Mouse (Mus musculus) left cerebral cortex, adult 2 months (tissue): ENCODE data around the gene Esp6. TPM values are rescaled to one million over a fixed set of nuclear protein-coding genes. Genes with fewer than 3 reads are reported as not detected.
"Not testable (repeated sequence)": the region's sequence is repeated elsewhere in the genome, so short reads cannot be mapped to it uniquely, and the experiment has no call there.

Experiments
- DNase-seq, 2 experiments: peaks; one replicate each; pipeline ENCODE4 v3.0.0; 2021 to 2022; ENCODE audit warnings: low spot score in 2 of 2, mixed read lengths in 1 of 2; ENCODE audit errors: extremely low spot score in 1 of 2
- H3K27ac ChIP-seq: fragments of 200-600 bp; 2 replicates; pipeline ENCODE4 v1.8.1; 2022
- H3K4me3 ChIP-seq: fragments of 200-600 bp; 2 replicates; pipeline ENCODE4 v1.8.1; 2022
- CTCF ChIP-seq: fragments of 200-600 bp; IDR thresholded peaks from 2 replicates; pipeline ENCODE4 v1.8.1; 2022; ENCODE audit warnings: antibody characterized with exemption, mild to moderate bottlenecking, moderate library complexity
- intact Hi-C: fragments of 180-260 bp; cut with DNase I; formaldehyde crosslinking; loops from one replicate; pipeline ENCODE4 v1.15.1; 2025
- long read RNA-seq, 2 experiments: library from polyadenylated mRNA; stranded (forward); transcript quantifications; one replicate each; pipeline ENCODE4 v2.0.0; 2021; ENCODE audit warnings: borderline mapping rate in 2 of 2
- total RNA-seq, 2 experiments: library from RNA; stranded (reverse); gene quantifications; 2 replicates each; pipeline ENCODE4 v1.2.3; 2021

The Esp6 gene
- total RNA-seq: not detected
- long read RNA-seq, experiment 1: 0 reads
- long read RNA-seq, experiment 2: 0 reads

- no peak for TF ChIP-seq CTCF
- Histone ChIP-seq H3K4me3 (no peak within 1 kb of the TSS), H3K27ac (no peak within 1 kb of the TSS)
- no peak for DNase-seq
- intact Hi-C loops: no loop called here
Measured at GRCm38 (mm10) chr17:40561207-40561606, at the start of gene Esp6. Esp6 (plus strand) TSS chr17:40561507.

DNA sequence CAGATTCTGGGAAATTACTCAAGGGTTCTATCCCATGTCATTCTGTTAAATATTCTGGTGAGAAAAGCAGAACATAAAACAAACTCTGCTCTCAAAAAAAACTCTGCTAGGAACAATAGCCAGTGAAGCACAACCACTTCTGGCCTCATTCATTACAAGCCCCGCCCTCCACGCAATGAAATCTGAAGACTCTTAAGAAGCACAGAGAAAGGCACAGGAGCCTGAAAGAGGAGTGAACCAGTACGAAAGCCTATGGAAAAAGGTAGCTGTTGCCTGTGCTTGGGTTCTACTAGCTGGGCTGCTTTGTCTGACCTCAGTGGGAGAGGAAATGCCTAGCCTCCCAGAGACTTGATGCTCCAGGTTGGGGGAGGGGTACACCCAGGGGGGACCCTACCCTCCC, 41.5 kb upstream of the Esp6 start, which contains the start of gene Esp8:
Esp8 (plus strand) TSS at position 205 of the 400 bp plus-strand sequence.
- Histone ChIP-seq H3K4me3 (no peak within 1 kb of the TSS), H3K27ac (no peak within 1 kb of the TSS)
- DNase-seq: no peak
- intact Hi-C loops: no loop called here
- no peak for TF ChIP-seq CTCF

DNA sequence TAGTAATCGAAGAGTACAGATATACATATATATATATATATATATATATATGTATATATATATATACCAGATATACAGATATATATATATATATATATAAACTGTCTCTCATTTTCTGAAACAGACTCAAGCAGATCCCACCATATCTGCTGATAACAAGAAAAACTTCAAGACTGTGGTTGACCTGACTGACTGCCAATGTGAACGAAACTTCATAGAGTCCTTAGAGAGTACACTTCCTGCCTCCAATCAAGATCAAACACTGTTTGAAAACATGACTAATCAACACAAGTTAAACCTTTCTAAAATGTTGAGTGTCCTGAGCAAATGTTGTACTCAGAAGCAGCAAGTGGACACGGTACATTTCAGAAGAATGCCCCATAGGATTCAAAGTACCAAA, 31.5 kb upstream of the Esp6 start:
- Histone ChIP-seq H3K4me3 (no peak overlapping the region), H3K27ac (no peak overlapping the region)
- no peak for DNase-seq
- no peak for TF ChIP-seq CTCF
- intact Hi-C loops: no loop called here

- intact Hi-C loops: no loop called here
- no peak for TF ChIP-seq CTCF
- H3K4me3 ChIP-seq: no peak overlapping the region
Measured at GRCm38 (mm10) chr17:40531147-40531546, 30.2 kb upstream of the Esp6 start.

DNA sequence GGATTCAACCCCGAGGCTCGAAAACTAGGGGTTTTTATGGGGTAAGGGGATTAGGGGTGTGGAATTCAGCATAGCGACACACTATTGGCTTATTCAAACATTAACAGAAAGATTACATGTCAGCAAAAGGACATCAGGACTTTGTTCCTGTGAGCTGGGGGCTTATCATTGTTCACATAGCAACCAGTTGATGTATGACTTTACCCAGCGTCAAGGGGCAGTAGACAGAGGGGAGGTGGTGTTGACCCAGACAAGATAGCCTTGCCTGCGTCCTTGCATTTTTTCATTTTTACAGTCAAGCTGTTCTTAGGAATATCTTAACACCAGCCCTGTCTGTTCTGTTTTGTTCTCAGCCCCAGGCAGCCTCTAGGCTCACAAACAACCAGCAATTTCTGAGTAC, 14.3 kb upstream of the Esp6 start:
- H3K27ac ChIP-seq, DNase-seq, intact Hi-C loops, H3K4me3 ChIP-seq: not testable (repeated sequence)

More at GRCm38 (mm10) chr17:40531147-40531546, 30.2 kb upstream of the Esp6 start:
- no peak for DNase-seq
- no peak overlapping the region for H3K27ac ChIP-seq

- no peak overlapping the region for H3K27ac ChIP-seq
- no peak overlapping the region for H3K4me3 ChIP-seq
- DNase-seq: no peak
- intact Hi-C loops: no loop called here
- no peak for TF ChIP-seq CTCF
Measured at GRCm38 (mm10) chr17:40553470-40553869, 7.8 kb upstream of the Esp6 start.

- H3K27ac ChIP-seq, H3K4me3 ChIP-seq, intact Hi-C loops, DNase-seq: not testable (repeated sequence)
Measured at GRCm38 (mm10) chr17:40583906-40584305, 22.6 kb downstream of the Esp6 start.

- Histone ChIP-seq H3K27ac (no peak overlapping the region), H3K4me3 (no peak overlapping the region)
- TF ChIP-seq CTCF: no peak
- DNase-seq: no peak
- intact Hi-C loops: no loop called here
Measured at GRCm38 (mm10) chr17:40591297-40591696, 30.0 kb downstream of the Esp6 start.

GRCm38 (mm10) chr17:40598294-40598693, 37.0 kb downstream of the Esp6 start, which contains the start of gene Esp4:
Esp4 (plus strand) TSS chr17:40598594.
- DNase-seq: no peak
- no peak for TF ChIP-seq CTCF
- intact Hi-C loops: no loop called here

More at GRCm38 (mm10) chr17:40598294-40598693, 37.0 kb downstream of the Esp6 start, which contains the start of gene Esp4:
- no peak within 1 kb of the TSS for H3K27ac ChIP-seq
- no peak within 1 kb of the TSS for H3K4me3 ChIP-seq

Other genes with a start within 250 kb of the Esp6 start
- not detected for gene Crisp1, start 242.3 kb upstream of the Esp6 start, total RNA-seq
- not detected for gene Esp8, start 41.5 kb upstream of the Esp6 start, total RNA-seq
- not detected for gene Esp4, start 37.1 kb downstream of the Esp6 start, total RNA-seq
- gene Esp3, start 70.6 kb downstream of the Esp6 start, total RNA-seq: not detected
- not detected for gene Esp1, start 165.6 kb downstream of the Esp6 start, total RNA-seq
- gene Crisp2, start 245.5 kb downstream of the Esp6 start, total RNA-seq: not detected
- not detected for gene Rhag, start 249.6 kb downstream of the Esp6 start, total RNA-seq